Mouse (Mus musculus) spleen, adult 2 months (tissue): ENCODE data around the gene Dnah6. TPM values are rescaled to one million over a fixed set of nuclear protein-coding genes. Genes with fewer than 3 reads are reported as not detected.

Experiments
- DNase-seq, 2 experiments: peaks; one replicate each; pipeline versions ENCODE4 v3.0.0 to v3.0.0-alpha.2; 2012 to 2021; ENCODE audit warnings: low spot score in 2 of 2, low read depth in 1 of 2
- H3K27ac ChIP-seq: fragments of 200-500 bp; 2 replicates; pipeline ENCODE4 v1.5.1; 2012; ENCODE audit warnings: low read length, inconsistent platforms; ENCODE audit not compliant: insufficient read depth
- H3K27me3 ChIP-seq: fragments of 200-500 bp; 2 replicates; pipeline ENCODE4 v1.6.1; 2012; ENCODE audit warnings: mild to moderate bottlenecking, moderate library complexity, low read length, inconsistent platforms; ENCODE audit not compliant: control insufficient read depth, insufficient read depth
- H3K36me3 ChIP-seq: fragments of 200-500 bp; 2 replicates; pipeline ENCODE4 v1.6.1; 2012; ENCODE audit warnings: mild to moderate bottlenecking, low read length, inconsistent platforms; ENCODE audit not compliant: control insufficient read depth, insufficient read depth
- H3K4me1 ChIP-seq: fragments of 200-500 bp; 2 replicates; pipeline ENCODE4 v1.6.1; 2011; ENCODE audit warnings: inconsistent platforms; ENCODE audit not compliant: control insufficient read depth, insufficient read depth, insufficient read length
- H3K4me3 ChIP-seq: fragments of 200-500 bp; 2 replicates; pipeline ENCODE4 v1.5.1; 2011; ENCODE audit warnings: mild to moderate bottlenecking, inconsistent platforms; ENCODE audit not compliant: insufficient read depth, insufficient read length; ENCODE audit errors: extremely low read depth
- CTCF ChIP-seq: fragments of 200-500 bp; IDR thresholded peaks from 2 replicates; pipeline ENCODE4 v1.5.1; 2011; ENCODE audit warnings: mild to moderate bottlenecking, inconsistent platforms; ENCODE audit not compliant: insufficient read depth, insufficient read length, insufficient replicate concordance; ENCODE audit errors: extremely low read depth
- POLR2A ChIP-seq: fragments of 200-500 bp; IDR thresholded peaks from 2 replicates; pipeline ENCODE4 v1.6.1; 2011; ENCODE audit warnings: low read depth, low read length, inconsistent platforms
- WGBS: fragments of 180-500 bp; shearing (Covaris S2); methylation state at CpG from one replicate; pipeline ENCODE4 v1.1.7; 2018; 5-methylcytosine and 5-hydroxymethylcytosine counted together
- polyA plus RNA-seq: library from polyadenylated mRNA; depleted of rRNA; stranded (reverse); fragments of >200 nt; gene quantifications from 2 replicates; pipeline ENCODE4 v1.2.3, GENCODE M21; 2012

Gene Dnah6
- polyA plus RNA-seq, 1 experiment, result 0.01 TPM

- 88% methylated on average over 4 of the region's 4 CpGs for WGBS
- H3K27ac ChIP-seq, result no peak overlapping the region
- no peaks in the 10 kb centered on the region for H3K4me1 ChIP-seq
- no peaks in the 10 kb centered on the region for H3K27me3 ChIP-seq
- H3K36me3 ChIP-seq, result no peaks in the 10 kb centered on the region
- no peak for TF ChIP-seq POLR2A
- TF ChIP-seq CTCF, result no peak
- DNase-seq, result no peak
- no peak overlapping the region for H3K4me3 ChIP-seq
Observed at GRCm38 (mm10) chr6:73161338-73161737, 60.1 kb downstream of the Dnah6 start.

GRCm38 (mm10) chr6:73155455-73155854, 66.0 kb downstream of the Dnah6 start:
- DNase-seq, result no peak
- Histone ChIP-seq H3K27ac (no peak overlapping the region), H3K36me3 (no peaks in the 10 kb centered on the region), H3K4me1 (no peaks in the 10 kb centered on the region), H3K4me3 (no peak overlapping the region), H3K27me3 (no peaks in the 10 kb centered on the region)
- WGBS, result 91% methylated on average over 2 of the region's 2 CpGs
- TF ChIP-seq CTCF, result no peak
- TF ChIP-seq POLR2A, result no peak

- DNase-seq, result peak; percentile 33 to 68
- H3K4me1 ChIP-seq, result no peaks in the 10 kb centered on the region
Observed at GRCm38 (mm10) chr6:73153675-73154074, 67.8 kb downstream of the Dnah6 start.

GRCm38 (mm10) chr6:73143403-73143802, 78.0 kb downstream of the Dnah6 start:
- no peak for TF ChIP-seq CTCF
- TF ChIP-seq POLR2A, result no peak
- no peak for DNase-seq
- no peak overlapping the region for H3K27ac ChIP-seq
- H3K4me3 ChIP-seq, result no peak overlapping the region
- WGBS, result 90% methylated on average over 7 of the region's 7 CpGs
- H3K4me1 ChIP-seq, result no peaks in the 10 kb centered on the region
- no peaks in the 10 kb centered on the region for H3K27me3 ChIP-seq
- H3K36me3 ChIP-seq, result no peaks in the 10 kb centered on the region

More at GRCm38 (mm10) chr6:73153675-73154074, 67.8 kb downstream of the Dnah6 start:
- Histone ChIP-seq H3K27ac (no peak overlapping the region), H3K4me3 (no peak overlapping the region), H3K36me3 (no peaks in the 10 kb centered on the region), H3K27me3 (no peaks in the 10 kb centered on the region)
- WGBS, result 0% methylated on average over 1 of the region's 1 CpGs
- peak; percentile 70; the same call in 1 of the 2 replicates for TF ChIP-seq CTCF
- TF ChIP-seq POLR2A, result no peak

GRCm38 (mm10) chr6:73142776-73143175, 78.7 kb downstream of the Dnah6 start:
- Histone ChIP-seq H3K27me3 (no peaks in the 10 kb centered on the region), H3K36me3 (no peaks in the 10 kb centered on the region), H3K4me1 (no peaks in the 10 kb centered on the region), H3K27ac (no peak overlapping the region), H3K4me3 (no peak overlapping the region)
- no peak for TF ChIP-seq POLR2A
- TF ChIP-seq CTCF, result no peak
- no peak for DNase-seq
- 90% methylated on average over 4 of the region's 4 CpGs for WGBS

GRCm38 (mm10) chr6:73140836-73141235, 80.6 kb downstream of the Dnah6 start:
- H3K27ac ChIP-seq, result no peak overlapping the region
- DNase-seq, result no peak
- H3K36me3 ChIP-seq, result no peaks in the 10 kb centered on the region
- TF ChIP-seq CTCF (no peak), POLR2A (no peak)
- 90% methylated on average over 3 of the region's 3 CpGs for WGBS
- H3K4me1 ChIP-seq, result no peaks in the 10 kb centered on the region
- no peaks in the 10 kb centered on the region for H3K27me3 ChIP-seq
- H3K4me3 ChIP-seq, result no peak overlapping the region

- TF ChIP-seq POLR2A (no peak), CTCF (no peak)
- WGBS, result 45% methylated on average over 5 of the region's 5 CpGs
- no peaks in the 10 kb centered on the region for H3K27me3 ChIP-seq
- H3K36me3 ChIP-seq, result no peaks in the 10 kb centered on the region
- DNase-seq, result no peak
- H3K27ac ChIP-seq, result no peak overlapping the region
- H3K4me3 ChIP-seq, result no peak overlapping the region
- no peaks in the 10 kb centered on the region for H3K4me1 ChIP-seq
Observed at GRCm38 (mm10) chr6:73132784-73133183, 88.7 kb downstream of the Dnah6 start.
